Mouse (Mus musculus): ENCODE measurements at regions not wholly inside any gene's neighbourhood (a gene's known extent, or its start where the extent isn't known, plus 50 kb on each side); places are given as distances from the start of the nearest gene placed in this dataset.

DNA sequence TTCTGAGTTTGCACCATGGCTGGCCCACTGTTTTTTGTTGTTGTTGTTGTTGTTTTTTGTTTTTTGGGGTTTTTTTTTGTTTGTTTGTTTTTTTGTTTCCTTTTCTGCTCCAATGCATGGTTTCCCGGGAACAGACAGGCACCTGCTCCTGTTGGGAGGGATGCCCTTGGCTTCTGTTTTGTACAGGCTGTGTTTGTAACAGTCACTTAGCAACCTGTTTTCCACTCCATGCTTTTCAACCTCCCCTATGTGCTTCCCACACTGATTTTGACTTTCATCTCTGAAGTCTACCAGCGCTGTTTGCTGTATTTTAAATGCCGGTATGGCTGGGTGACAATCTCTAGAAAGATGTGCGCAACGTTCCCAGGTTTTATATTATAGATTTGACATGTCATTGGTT is 402.6 kb downstream of the Tmem161b start:
- no peaks in the 10 kb centered on the region for H3K79me3 ChIP-seq (ENCODE audit: low read depth)
- H3K36me3 ChIP-seq (ENCODE audit: control insufficient read depth, insufficient read depth) = no peaks in the 10 kb centered on the region
- TF ChIP-seq MYOG (IDR thresholded peaks at IDR 0.05; ENCODE audit: control insufficient read depth, extremely low read depth, insufficient read length) (no peak), FOSL1 (IDR thresholded peaks at IDR 0.05; ENCODE audit: insufficient read depth, low read length, poor library complexity, severe bottlenecking) (no peak), MYOD1 (IDR thresholded peaks at IDR 0.05; ENCODE audit: control insufficient read depth, insufficient read length, low read depth) (no peak), CTCF (IDR thresholded peaks at IDR 0.05; ENCODE audit: control insufficient read depth, insufficient read depth, insufficient read length) (no peak), USF1 (IDR thresholded peaks at IDR 0.05; ENCODE audit: low read depth) (no peak), CEBPB (IDR thresholded peaks at IDR 0.05; ENCODE audit: low read depth) (no peak), MAX (IDR thresholded peaks at IDR 0.05) (no peak)
- no peaks in the 10 kb centered on the region for H3K79me2 ChIP-seq (ENCODE audit: control insufficient read depth, insufficient read depth)
- no peak overlapping the region for H3K4me3 ChIP-seq (ENCODE audit: insufficient read depth, poor library complexity, severe bottlenecking)
- H3ac ChIP-seq (ENCODE audit: control insufficient read depth, insufficient read length, low read depth) = no peak overlapping the region
- H3K27me3 ChIP-seq (ENCODE audit: control insufficient read depth, insufficient read depth, insufficient read length) = no peaks in the 10 kb centered on the region

- no peaks in the 10 kb centered on the region for H3K27me3 ChIP-seq (ENCODE audit: control insufficient read depth, insufficient read depth, insufficient read length)
- no peaks in the 10 kb centered on the region for H3K79me2 ChIP-seq (ENCODE audit: control insufficient read depth, insufficient read depth)
- H3K79me3 ChIP-seq (ENCODE audit: low read depth) = no peaks in the 10 kb centered on the region
- no peak overlapping the region for H3K4me3 ChIP-seq (ENCODE audit: insufficient read depth, poor library complexity, severe bottlenecking)
- TF ChIP-seq FOSL1 (IDR thresholded peaks at IDR 0.05; ENCODE audit: insufficient read depth, low read length, poor library complexity, severe bottlenecking) = no peak
- no peaks in the 10 kb centered on the region for H3K36me3 ChIP-seq (ENCODE audit: control insufficient read depth, insufficient read depth)
- no peak overlapping the region for H3ac ChIP-seq (ENCODE audit: control insufficient read depth, insufficient read length, low read depth)
Measured at GRCm38 (mm10) chr13:84625527-84625926, 403.4 kb downstream of the Tmem161b start.

- H3K4me3 ChIP-seq (ENCODE audit: insufficient read depth, poor library complexity, severe bottlenecking) = no peak overlapping the region
- H3ac ChIP-seq (ENCODE audit: control insufficient read depth, insufficient read length, low read depth) = no peak overlapping the region
- H3K79me2 ChIP-seq (ENCODE audit: control insufficient read depth, insufficient read depth) = no peaks in the 10 kb centered on the region
- H3K27me3 ChIP-seq (ENCODE audit: control insufficient read depth, insufficient read depth, insufficient read length) = no peaks in the 10 kb centered on the region
- H3K79me3 ChIP-seq (ENCODE audit: low read depth) = no peaks in the 10 kb centered on the region
- no peaks in the 10 kb centered on the region for H3K36me3 ChIP-seq (ENCODE audit: control insufficient read depth, insufficient read depth)
- TF ChIP-seq USF1 (IDR thresholded peaks at IDR 0.05; ENCODE audit: low read depth) = no peak
- no peak for TF ChIP-seq FOSL1 (IDR thresholded peaks at IDR 0.05; ENCODE audit: insufficient read depth, low read length, poor library complexity, severe bottlenecking)
- TF ChIP-seq CTCF (IDR thresholded peaks at IDR 0.05; ENCODE audit: control insufficient read depth, insufficient read depth, insufficient read length) = no peak
- no peak for TF ChIP-seq CEBPB (IDR thresholded peaks at IDR 0.05; ENCODE audit: low read depth)
- no peak for TF ChIP-seq MAX (IDR thresholded peaks at IDR 0.05)
- no peak for TF ChIP-seq MYOG (IDR thresholded peaks at IDR 0.05; ENCODE audit: control insufficient read depth, extremely low read depth, insufficient read length)
- no peak for TF ChIP-seq MYOD1 (IDR thresholded peaks at IDR 0.05; ENCODE audit: control insufficient read depth, insufficient read length, low read depth)
Measured at GRCm38 (mm10) chr13:84625927-84626326, 403.8 kb downstream of the Tmem161b start.

GRCm38 (mm10) chr13:84626397-84626796 is 404.3 kb downstream of the Tmem161b start:
- Histone ChIP-seq H3K4me3 (ENCODE audit: insufficient read depth, poor library complexity, severe bottlenecking) (no peak overlapping the region), H3ac (ENCODE audit: control insufficient read depth, insufficient read length, low read depth) (no peak overlapping the region), H3K79me3 (ENCODE audit: low read depth) (no peaks in the 10 kb centered on the region), H3K27me3 (ENCODE audit: control insufficient read depth, insufficient read depth, insufficient read length) (no peaks in the 10 kb centered on the region), H3K36me3 (ENCODE audit: control insufficient read depth, insufficient read depth) (no peaks in the 10 kb centered on the region), H3K79me2 (ENCODE audit: control insufficient read depth, insufficient read depth) (no peaks in the 10 kb centered on the region)
- no peak for TF ChIP-seq USF1 (IDR thresholded peaks at IDR 0.05; ENCODE audit: low read depth)
- no peak for TF ChIP-seq MAX (IDR thresholded peaks at IDR 0.05)
- TF ChIP-seq MYOG (IDR thresholded peaks at IDR 0.05; ENCODE audit: control insufficient read depth, extremely low read depth, insufficient read length) = no peak
- no peak for TF ChIP-seq FOSL1 (IDR thresholded peaks at IDR 0.05; ENCODE audit: insufficient read depth, low read length, poor library complexity, severe bottlenecking)
- no peak for TF ChIP-seq CTCF (IDR thresholded peaks at IDR 0.05; ENCODE audit: control insufficient read depth, insufficient read depth, insufficient read length)
- no peak for TF ChIP-seq MYOD1 (IDR thresholded peaks at IDR 0.05; ENCODE audit: control insufficient read depth, insufficient read length, low read depth)
- TF ChIP-seq CEBPB (IDR thresholded peaks at IDR 0.05; ENCODE audit: low read depth) = no peak

- H3K79me2 ChIP-seq (ENCODE audit: control insufficient read depth, insufficient read depth) = no peaks in the 10 kb centered on the region
Measured at GRCm38 (mm10) chr13:84630686-84631085, 408.6 kb downstream of the Tmem161b start.

DNA sequence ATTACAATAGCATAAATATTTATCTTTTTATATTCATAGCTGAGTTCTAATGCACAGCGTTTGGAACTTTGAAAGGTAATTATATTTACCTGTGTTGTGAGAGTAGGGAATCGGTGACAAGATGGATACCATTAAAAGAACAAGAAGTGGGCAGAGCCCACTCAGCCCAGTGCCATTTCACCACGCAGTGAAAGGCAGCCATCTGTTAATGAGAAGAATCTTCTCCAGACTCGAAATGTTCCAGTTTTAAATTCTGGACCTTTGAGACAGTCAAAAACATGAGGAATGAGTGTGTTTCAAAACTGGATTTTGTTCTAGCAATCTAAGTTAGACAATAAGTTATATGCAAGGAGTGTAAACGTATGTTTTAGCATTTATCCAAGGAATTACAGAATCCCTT is 410.4 kb downstream of the Tmem161b start:
- Histone ChIP-seq H3K27me3 (ENCODE audit: control insufficient read depth, insufficient read depth, insufficient read length) (no peaks in the 10 kb centered on the region), H3K4me3 (ENCODE audit: insufficient read depth, poor library complexity, severe bottlenecking) (no peak overlapping the region), H3ac (ENCODE audit: control insufficient read depth, insufficient read length, low read depth) (no peak overlapping the region), H3K79me2 (ENCODE audit: control insufficient read depth, insufficient read depth) (no peaks in the 10 kb centered on the region), H3K79me3 (ENCODE audit: low read depth) (no peaks in the 10 kb centered on the region), H3K36me3 (ENCODE audit: control insufficient read depth, insufficient read depth) (no peaks in the 10 kb centered on the region)
- no peak for TF ChIP-seq MYOD1 (IDR thresholded peaks at IDR 0.05; ENCODE audit: control insufficient read depth, insufficient read length, low read depth)
- no peak for TF ChIP-seq MAX (IDR thresholded peaks at IDR 0.05)
- TF ChIP-seq CEBPB (IDR thresholded peaks at IDR 0.05; ENCODE audit: low read depth) = no peak
- no peak for TF ChIP-seq USF1 (IDR thresholded peaks at IDR 0.05; ENCODE audit: low read depth)
- TF ChIP-seq FOSL1 (IDR thresholded peaks at IDR 0.05; ENCODE audit: insufficient read depth, low read length, poor library complexity, severe bottlenecking) = no peak
- TF ChIP-seq CTCF (IDR thresholded peaks at IDR 0.05; ENCODE audit: control insufficient read depth, insufficient read depth, insufficient read length) = no peak
- TF ChIP-seq MYOG (IDR thresholded peaks at IDR 0.05; ENCODE audit: control insufficient read depth, extremely low read depth, insufficient read length) = no peak

More at GRCm38 (mm10) chr13:84630686-84631085, 408.6 kb downstream of the Tmem161b start:
- H3K36me3 ChIP-seq (ENCODE audit: control insufficient read depth, insufficient read depth) = no peaks in the 10 kb centered on the region
- H3ac ChIP-seq (ENCODE audit: control insufficient read depth, insufficient read length, low read depth) = no peak overlapping the region
- no peaks in the 10 kb centered on the region for H3K79me3 ChIP-seq (ENCODE audit: low read depth)
- no peak for TF ChIP-seq MYOD1 (IDR thresholded peaks at IDR 0.05; ENCODE audit: control insufficient read depth, insufficient read length, low read depth)
- TF ChIP-seq MYOG (IDR thresholded peaks at IDR 0.05; ENCODE audit: control insufficient read depth, extremely low read depth, insufficient read length) = no peak
- no peak for TF ChIP-seq FOSL1 (IDR thresholded peaks at IDR 0.05; ENCODE audit: insufficient read depth, low read length, poor library complexity, severe bottlenecking)
- no peak for TF ChIP-seq USF1 (IDR thresholded peaks at IDR 0.05; ENCODE audit: low read depth)
- no peak for TF ChIP-seq CTCF (IDR thresholded peaks at IDR 0.05; ENCODE audit: control insufficient read depth, insufficient read depth, insufficient read length)
- no peak for TF ChIP-seq MAX (IDR thresholded peaks at IDR 0.05)
- no peak for TF ChIP-seq CEBPB (IDR thresholded peaks at IDR 0.05; ENCODE audit: low read depth)
- no peak overlapping the region for H3K4me3 ChIP-seq (ENCODE audit: insufficient read depth, poor library complexity, severe bottlenecking)
- H3K27me3 ChIP-seq (ENCODE audit: control insufficient read depth, insufficient read depth, insufficient read length) = no peaks in the 10 kb centered on the region
